Mouse (Mus musculus) intestine, embryonic 14.5 days (tissue): ENCODE data around the gene Fbxl5. TPM values are rescaled to one million over a fixed set of nuclear protein-coding genes. Genes with fewer than 3 reads are reported as not detected.

ENCODE experiments used
- ATAC-seq: fragments of 200-750 bp; cut with Nextera tagmentation; replicated peaks from 2 replicates; pipeline ENCODE4 v1.8.0; 2017; ENCODE audit warnings: low read depth, moderate number of reproducible peaks, moderate TSS enrichment, moderate library complexity; ENCODE audit not compliant: low FRiP score, low TSS enrichment
- DNase-seq: peaks from one replicate; pipeline ENCODE4 v3.0.0-alpha.2; 2018; ENCODE audit warnings: low spot score
- H3K27ac ChIP-seq: fragments of 300-500 bp; sonication (generic); 2 replicates; pipeline ENCODE4 v1.5.1; 2014; ENCODE audit warnings: low read depth, mild to moderate bottlenecking, control low read depth
- H3K27me3 ChIP-seq: fragments of 300-500 bp; sonication (generic); replicated peaks from 2 replicates; pipeline ENCODE4 v1.6.1; 2014; ENCODE audit warnings: low read length, control low read depth; ENCODE audit not compliant: control insufficient read depth, insufficient read depth
- H3K36me3 ChIP-seq: fragments of 300-500 bp; sonication (generic); 2 replicates; pipeline ENCODE4 v1.6.1; 2014; ENCODE audit warnings: low read length, control low read depth; ENCODE audit not compliant: control insufficient read depth, insufficient read depth
- H3K4me1 ChIP-seq: fragments of 300-500 bp; sonication (generic); replicated peaks from 2 replicates; pipeline ENCODE4 v1.6.1; 2014; ENCODE audit warnings: low read length, control low read depth, mixed read lengths; ENCODE audit not compliant: control insufficient read depth, insufficient read depth
- H3K4me2 ChIP-seq: fragments of 300-500 bp; sonication (generic); 2 replicates; pipeline ENCODE4 v1.6.1; 2014; ENCODE audit warnings: low read length
- H3K4me3 ChIP-seq: fragments of 300-500 bp; sonication (generic); 2 replicates; pipeline ENCODE4 v1.5.1; 2014; ENCODE audit warnings: low read depth, low read length, control low read depth, mixed read lengths
- H3K9ac ChIP-seq: fragments of 300-500 bp; sonication (generic); 2 replicates; pipeline ENCODE4 v1.6.1; 2014; ENCODE audit warnings: mild to moderate bottlenecking, low read length
- H3K9me3 ChIP-seq: fragments of 300-500 bp; sonication (generic); 2 replicates; pipeline ENCODE4 v1.6.1; 2016; ENCODE audit warnings: low read length, control low read depth; ENCODE audit not compliant: control insufficient read depth
- WGBS: fragments of 180-500 bp; shearing (Covaris S2); extraction: QIAGEN DNeasy Blood & Tissue Kit; methylation state at CpG from one replicate; pipeline ENCODE4 v1.1.7; 2014; 5-methylcytosine and 5-hydroxymethylcytosine counted together
- polyA plus RNA-seq: library from polyadenylated mRNA; unstranded; fragments of >200 nt; fragmentation: Nextera tagmentation; extraction: Ambion mirVana; gene quantifications from 2 replicates; pipeline ENCODE4 v1.2.1, GENCODE M21; 2014

Gene Fbxl5
- polyA plus RNA-seq, 1 experiment from 2014 or later, result 65.6 TPM

DNA sequence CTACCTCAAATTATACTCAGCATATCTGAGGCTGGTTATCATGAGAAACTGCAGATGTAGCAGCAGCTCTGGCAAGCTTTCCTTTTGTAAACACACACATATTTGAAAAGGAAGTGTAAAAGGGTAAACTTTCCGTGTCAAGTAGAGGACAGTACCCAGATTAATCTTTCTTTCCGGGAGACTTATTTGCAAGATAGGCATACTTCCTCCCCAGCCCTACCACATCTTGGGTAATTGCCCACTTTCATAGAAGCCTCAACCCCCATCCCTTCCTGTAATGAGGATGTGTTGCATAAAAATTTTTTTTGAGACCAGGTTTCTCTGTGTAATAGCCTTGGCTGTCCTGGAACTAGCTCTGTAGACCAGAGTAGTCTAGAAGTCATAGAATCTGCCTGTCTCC, 34.3 kb upstream of the Fbxl5 start:
- Histone ChIP-seq H3K27ac (no peak overlapping the region), H3K9ac (no peak overlapping the region), H3K4me2 (no peak overlapping the region), H3K36me3 (no peaks in the 10 kb centered on the region), H3K27me3 (no peaks in the 10 kb centered on the region), H3K4me1 (no peaks in the 10 kb centered on the region), H3K4me3 (no peak overlapping the region), H3K9me3 (no peaks in the 10 kb centered on the region)
- WGBS, result 20% methylated on average over 2 of the region's 2 CpGs
- no peak for DNase-seq
- no peak for ATAC-seq

DNA sequence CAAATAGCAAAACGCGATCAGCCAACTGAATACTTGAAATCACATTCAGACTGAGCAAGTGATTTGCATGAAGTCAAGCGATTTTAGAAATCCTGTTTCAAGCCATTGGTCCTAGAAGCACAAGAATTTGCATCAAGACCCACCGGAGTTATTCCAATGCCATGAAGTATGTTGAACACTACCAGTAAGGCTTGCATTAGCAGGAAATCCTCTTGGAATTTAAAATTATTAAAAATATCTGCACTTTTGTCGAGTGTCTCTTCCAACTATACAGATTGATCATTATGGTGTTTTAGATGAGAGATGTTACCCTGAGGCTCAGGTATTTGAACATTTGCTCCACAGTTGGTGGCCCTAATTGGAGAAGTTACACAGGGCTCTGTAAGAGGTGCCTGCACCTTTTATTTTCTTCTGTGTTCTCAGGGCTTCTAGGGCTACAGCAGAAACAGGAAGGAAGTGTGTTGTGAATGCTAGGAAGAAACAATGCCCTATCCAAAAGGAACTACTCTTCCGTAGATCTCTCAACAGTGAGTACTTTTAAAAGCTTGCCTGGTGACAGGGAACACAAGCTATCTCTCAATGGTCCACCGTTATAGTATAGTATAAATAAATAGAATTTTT, 32.5 kb upstream of the Fbxl5 start:
- Histone ChIP-seq H3K4me1 (no peaks in the 10 kb centered on the region), H3K4me3 (no peak overlapping the region), H3K27ac (no peak overlapping the region), H3K36me3 (no peaks in the 10 kb centered on the region), H3K9me3 (no peaks in the 10 kb centered on the region), H3K9ac (no peak overlapping the region), H3K27me3 (no peaks in the 10 kb centered on the region), H3K4me2 (no peak overlapping the region)
- WGBS, result 82% methylated on average over 7 of the region's 7 CpGs
- DNase-seq, result no peak
- ATAC-seq, result no peak

DNA sequence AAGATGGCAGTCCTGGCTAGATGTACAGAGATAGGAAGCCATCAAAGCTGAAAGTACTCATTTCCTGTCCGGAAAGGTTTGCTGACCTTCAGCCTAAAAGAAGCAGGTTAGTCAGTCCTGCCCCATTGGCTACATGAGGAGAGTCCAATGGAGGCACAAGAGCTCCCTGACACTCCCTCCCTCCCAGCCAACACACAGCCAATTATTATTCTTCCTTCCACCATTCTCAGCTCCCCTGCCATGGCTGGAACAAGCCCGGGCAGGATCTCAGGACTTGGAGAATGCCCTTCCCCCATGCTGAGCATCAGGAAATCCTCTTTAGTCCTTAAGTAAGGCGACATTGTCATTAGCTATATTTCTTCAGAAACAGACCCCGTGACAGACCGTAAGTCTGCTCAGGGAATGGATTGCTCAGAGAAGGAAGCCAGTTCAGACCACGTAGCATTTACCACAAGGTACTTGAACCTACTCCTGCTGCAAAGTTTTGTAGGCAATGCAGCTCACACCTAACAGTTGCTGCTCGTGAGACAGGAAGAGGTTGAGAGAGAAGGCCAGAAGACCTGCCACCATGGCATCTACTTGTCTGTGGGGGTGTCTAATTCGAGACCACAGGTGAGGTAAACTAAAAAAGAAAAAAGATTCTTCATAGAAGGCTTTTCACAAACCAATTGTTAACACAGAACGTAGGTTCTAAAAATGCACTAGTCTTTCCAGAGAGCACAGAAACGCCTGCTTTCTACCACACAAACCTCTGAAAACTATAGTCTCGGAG, 31.8 kb upstream of the Fbxl5 start:
- Histone ChIP-seq H3K9me3 (no peaks in the 10 kb centered on the region), H3K27me3 (no peaks in the 10 kb centered on the region), H3K4me2 (no peak overlapping the region), H3K27ac (no peak overlapping the region), H3K4me1 (no peaks in the 10 kb centered on the region), H3K9ac (no peak overlapping the region), H3K4me3 (no peak overlapping the region), H3K36me3 (no peaks in the 10 kb centered on the region)
- DNase-seq (no peak), ATAC-seq (no peak)
- WGBS, result 80% methylated on average over 11 of the region's 11 CpGs

DNA sequence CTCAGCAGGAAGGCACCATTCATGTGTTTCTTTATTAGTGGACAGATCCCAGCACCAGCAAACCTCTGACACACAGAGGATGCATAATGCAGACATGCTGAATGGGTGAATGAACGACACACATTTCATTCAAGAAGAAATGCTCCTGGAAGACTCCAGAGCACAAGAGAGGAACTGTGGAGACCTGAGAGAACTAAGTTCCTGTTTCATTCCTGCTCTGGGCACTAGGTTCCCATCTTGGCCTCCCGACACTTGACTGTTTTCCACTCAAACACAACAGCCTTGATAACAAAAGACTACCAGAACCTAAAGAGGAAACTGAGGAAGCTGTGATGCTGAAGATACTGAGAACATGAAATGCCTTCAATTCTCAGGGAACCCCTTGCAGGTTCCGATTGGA, 26.8 kb upstream of the Fbxl5 start:
- ATAC-seq, result no peak

GRCm38 (mm10) chr5:43847555-43847954, 26.1 kb upstream of the Fbxl5 start:
- Histone ChIP-seq H3K9me3 (peaks cover 5% of the 10 kb centered on the region), H3K27ac (no peak overlapping the region), H3K36me3 (no peaks in the 10 kb centered on the region), H3K27me3 (no peaks in the 10 kb centered on the region), H3K4me3 (no peak overlapping the region), H3K9ac (no peak overlapping the region), H3K4me2 (no peak overlapping the region), H3K4me1 (peaks cover 2% of the 10 kb centered on the region; the same call in 1 of the 2 replicates)
- ATAC-seq, result no peak
- no peak for DNase-seq

More for the DNA sequence above, 26.8 kb upstream of the Fbxl5 start:
- H3K9me3 ChIP-seq, result peaks cover 5% of the 10 kb centered on the region
- H3K27ac ChIP-seq, result no peak overlapping the region
- no peak overlapping the region for H3K4me2 ChIP-seq
- H3K9ac ChIP-seq, result no peak overlapping the region
- H3K36me3 ChIP-seq, result no peaks in the 10 kb centered on the region
- no peak overlapping the region for H3K4me3 ChIP-seq
- H3K4me1 ChIP-seq, result no peaks in the 10 kb centered on the region
- DNase-seq, result no peak
- no peaks in the 10 kb centered on the region for H3K27me3 ChIP-seq
- 91% methylated on average over 3 of the region's 3 CpGs for WGBS

DNA sequence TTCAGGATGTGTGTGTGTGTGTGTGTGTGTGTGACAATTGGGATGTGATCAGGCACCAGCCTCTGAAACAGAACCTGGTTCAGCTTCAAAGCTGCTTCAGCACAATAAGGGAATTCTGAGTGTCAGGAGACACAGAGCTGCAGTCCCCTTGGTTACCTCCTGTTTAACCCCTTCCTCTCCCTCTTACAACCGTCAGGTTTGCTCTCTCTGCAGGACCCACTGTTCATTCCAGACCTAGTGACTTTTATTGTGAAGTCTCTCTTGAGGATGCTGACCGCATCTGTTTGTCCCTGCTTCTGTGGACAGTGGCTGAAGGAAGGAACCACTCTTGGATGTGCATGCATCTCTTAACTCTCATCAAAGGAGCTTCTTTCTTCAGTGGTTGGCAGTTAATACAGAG, 24.8 kb upstream of the Fbxl5 start:
- no peak overlapping the region for H3K27ac ChIP-seq
- 27% methylated on average over 2 of the region's 2 CpGs for WGBS
- peaks cover 5% of the 10 kb centered on the region for H3K9me3 ChIP-seq
- H3K27me3 ChIP-seq, result no peaks in the 10 kb centered on the region
- H3K4me3 ChIP-seq, result no peak overlapping the region
- H3K36me3 ChIP-seq, result no peaks in the 10 kb centered on the region
- H3K9ac ChIP-seq, result no peak overlapping the region
- peaks cover 6% of the 10 kb centered on the region; the same call in 1 of the 2 replicates for H3K4me1 ChIP-seq
- DNase-seq (no peak), ATAC-seq (no peak)
- no peak overlapping the region for H3K4me2 ChIP-seq

GRCm38 (mm10) chr5:43845646-43846045, 24.2 kb upstream of the Fbxl5 start:
- ATAC-seq, result no peak
- Histone ChIP-seq H3K27me3 (no peaks in the 10 kb centered on the region), H3K4me3 (no peak overlapping the region), H3K9ac (no peak overlapping the region), H3K9me3 (peaks cover 5% of the 10 kb centered on the region), H3K27ac (no peak overlapping the region), H3K4me1 (peaks cover 6% of the 10 kb centered on the region; the same call in 1 of the 2 replicates), H3K36me3 (no peaks in the 10 kb centered on the region), H3K4me2 (no peak overlapping the region)
- no peak for DNase-seq
- WGBS, result 69% methylated on average over 1 of the region's 1 CpGs

GRCm38 (mm10) chr5:43845083-43845482, 23.6 kb upstream of the Fbxl5 start:
- no peak overlapping the region for H3K4me3 ChIP-seq
- no peaks in the 10 kb centered on the region for H3K27me3 ChIP-seq
- no peak overlapping the region for H3K27ac ChIP-seq
- WGBS, result 85% methylated on average over 5 of the region's 5 CpGs
- ATAC-seq (no peak), DNase-seq (no peak)
- H3K4me1 ChIP-seq, result peaks cover 6% of the 10 kb centered on the region; the same call in 1 of the 2 replicates
- H3K9me3 ChIP-seq, result peaks cover 5% of the 10 kb centered on the region
- no peak overlapping the region for H3K9ac ChIP-seq
- H3K4me2 ChIP-seq, result no peak overlapping the region
- H3K36me3 ChIP-seq, result no peaks in the 10 kb centered on the region
